Mouse (Mus musculus) neural tube, embryonic 14.5 days (tissue): Measurements from ENCODE around the gene Abhd16b. TPM values are rescaled to one million over a fixed set of nuclear protein-coding genes. Genes with fewer than 3 reads are reported as not detected.
"Not testable (repeated sequence)": the region's sequence is repeated elsewhere in the genome, so short reads cannot be mapped to it uniquely, and the experiment has no call there.

Experiments used
- ATAC-seq: fragments of 200-750 bp; cut with Nextera tagmentation; 2 replicates; pipeline ENCODE4 v1.8.0; 2017; ENCODE audit warnings: low read depth, mild to moderate bottlenecking, moderate TSS enrichment, moderate library complexity
- H3K27ac ChIP-seq: fragments of 300-500 bp; sonication (generic); 2 replicates; pipeline ENCODE4 v1.5.1; 2014; ENCODE audit warnings: low read depth, mild to moderate bottlenecking, control low read depth, low read length, moderate library complexity, mixed read lengths
- H3K27me3 ChIP-seq: fragments of 300-500 bp; sonication (generic); 2 replicates; pipeline ENCODE4 v1.6.1; 2014; ENCODE audit warnings: low read length; ENCODE audit not compliant: control insufficient read depth, insufficient read depth
- H3K36me3 ChIP-seq: fragments of 300-500 bp; sonication (generic); 2 replicates; pipeline ENCODE4 v1.6.1; 2014; ENCODE audit warnings: low read length, mixed read lengths; ENCODE audit not compliant: control insufficient read depth, insufficient read depth
- H3K4me1 ChIP-seq: fragments of 300-500 bp; sonication (generic); 2 replicates; pipeline ENCODE4 v1.6.1; 2014; ENCODE audit warnings: low read length; ENCODE audit not compliant: control insufficient read depth, insufficient read depth
- H3K4me2 ChIP-seq: fragments of 300-500 bp; sonication (generic); 2 replicates; pipeline ENCODE4 v1.6.1; 2014; ENCODE audit warnings: mild to moderate bottlenecking, low read depth, low read length, control low read depth
- H3K4me3 ChIP-seq: fragments of 300-500 bp; sonication (generic); 2 replicates; pipeline ENCODE4 v1.5.1; 2014; ENCODE audit warnings: low read depth, low read length, control low read depth, mixed read lengths
- H3K9ac ChIP-seq: fragments of 300-500 bp; sonication (generic); replicated peaks from 2 replicates; pipeline ENCODE4 v1.6.1; 2014; ENCODE audit warnings: low read depth, mild to moderate bottlenecking, control low read depth, low read length, mixed read lengths
- H3K9me3 ChIP-seq: fragments of 300-500 bp; sonication (generic); 2 replicates; pipeline ENCODE4 v1.6.1; 2016; ENCODE audit warnings: low read length; ENCODE audit not compliant: control insufficient read depth
- WGBS: fragments of 180-500 bp; shearing (Covaris S2); extraction: QIAGEN DNeasy Blood & Tissue Kit; methylation state at CpG from one replicate; pipeline ENCODE4 v1.1.7; 2014; 5-methylcytosine and 5-hydroxymethylcytosine counted together
- polyA plus RNA-seq: library from polyadenylated mRNA; unstranded; fragments of >200 nt; fragmentation: Nextera tagmentation; extraction: Ambion mirVana; gene quantifications from 2 replicates; pipeline ENCODE4 v1.2.1, GENCODE M21; 2014

Gene Abhd16b
- polyA plus RNA-seq, 1 experiment from 2014 or later, result not detected

DNA sequence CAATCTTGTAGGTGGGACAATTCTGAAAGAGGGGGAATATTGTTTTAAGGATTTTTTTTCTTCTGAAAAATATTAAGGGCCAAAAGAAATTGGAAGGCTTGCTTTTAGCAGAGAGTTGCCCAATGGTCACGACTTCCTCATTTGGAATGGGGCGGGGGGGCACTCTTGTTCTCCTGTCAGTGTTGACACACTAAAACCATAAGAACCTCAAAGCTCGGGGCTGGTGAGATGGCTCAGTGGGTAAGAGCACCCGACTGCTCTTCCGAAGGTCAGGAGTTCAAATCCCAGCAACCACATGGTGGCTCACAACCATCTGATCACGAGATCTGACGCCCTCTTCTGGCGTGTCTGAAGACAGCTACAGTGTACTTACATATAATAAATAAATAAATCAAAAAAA, 2.8 kb downstream of the Abhd16b start:
- H3K27me3 ChIP-seq, ATAC-seq, H3K27ac ChIP-seq, H3K36me3 ChIP-seq, H3K4me3 ChIP-seq, H3K9ac ChIP-seq, H3K9me3 ChIP-seq: not testable (repeated sequence)
- 63% methylated on average over 8 of the region's 8 CpGs for WGBS
- H3K4me1 ChIP-seq, result peaks cover 12% of the 10 kb centered on the region
- peak overlapping the region; percentile 86; the same call in 1 of the 2 replicates for H3K4me2 ChIP-seq

DNA sequence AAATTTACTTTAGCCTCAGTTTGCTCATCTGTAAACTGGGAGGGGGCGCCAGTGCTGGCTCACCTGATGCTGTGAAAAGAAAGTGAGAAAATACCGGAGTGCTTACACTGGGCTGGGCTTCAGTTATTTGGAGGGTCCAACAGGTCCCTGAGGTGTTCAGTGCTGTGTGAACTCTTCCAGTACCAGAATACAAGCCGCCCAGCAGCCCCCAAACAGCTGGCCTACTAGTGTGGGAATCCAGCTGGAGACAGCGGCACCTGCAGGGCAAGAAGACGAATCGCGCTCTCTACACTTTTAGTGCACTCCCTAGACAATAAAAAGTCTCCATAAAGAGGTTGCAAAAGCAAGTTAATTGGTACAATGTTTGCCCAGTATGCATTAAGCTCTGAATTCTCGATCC, 3.3 kb downstream of the Abhd16b start:
- Histone ChIP-seq H3K4me1 (peaks cover 12% of the 10 kb centered on the region), H3K36me3 (peaks cover 10% of the 10 kb centered on the region; the same call in 1 of the 2 replicates), H3K9ac (peak overlapping the region; percentile 89), H3K9me3 (no peaks in the 10 kb centered on the region), H3K27ac (peak overlapping the region; percentile 86), H3K4me3 (peak overlapping the region; percentile 93), H3K4me2 (peak overlapping the region; percentile 86), H3K27me3 (no peaks in the 10 kb centered on the region)
- ATAC-seq, result peak; percentile 65
- WGBS, result 12% methylated on average over 8 of the region's 8 CpGs

DNA sequence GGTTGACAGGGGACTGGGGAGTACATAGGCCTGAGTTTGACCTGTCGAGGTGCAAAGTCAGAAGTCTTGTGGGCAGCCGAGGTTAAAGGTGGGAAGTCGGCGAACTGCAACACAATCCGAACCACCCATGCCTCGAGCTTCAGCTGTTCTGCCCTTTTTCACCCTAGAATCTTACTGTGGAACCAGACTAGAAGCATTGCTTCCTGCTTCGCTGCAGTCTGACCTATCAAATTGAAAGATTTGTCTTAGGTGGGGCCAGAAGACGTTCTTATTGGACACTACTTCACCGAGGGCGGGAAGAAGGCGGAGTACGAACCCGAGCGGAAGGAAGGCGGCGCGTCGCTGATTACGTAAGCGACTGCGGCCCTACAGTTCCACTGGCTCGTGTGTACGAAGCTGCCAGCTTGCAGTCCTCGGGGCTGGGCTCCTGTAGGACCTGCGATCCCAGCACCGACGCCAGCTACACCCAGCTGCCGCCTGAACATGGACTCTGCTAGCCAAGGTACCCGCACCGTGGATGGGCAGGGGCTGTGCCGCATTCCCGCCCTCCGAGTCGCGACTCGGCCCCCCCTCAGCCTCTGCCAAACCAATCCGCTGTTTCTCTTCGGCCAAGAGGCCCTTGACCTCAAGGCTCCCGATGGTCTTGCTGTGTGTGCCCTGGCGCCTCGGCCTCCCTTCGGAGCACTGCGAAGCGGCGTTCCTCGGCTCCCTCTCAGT, 4.0 kb downstream of the Abhd16b start, which contains the start of gene Tpd52l2:
Gene Tpd52l2, plus strand, starts transcription at position 312 of the 717 bp plus-strand sequence.
- WGBS, result under 1% methylated on average over 46 of the region's 46 CpGs
- H3K4me1 ChIP-seq, result peaks cover 12% of the 10 kb centered on the region
- peak within 1 kb of the TSS; percentile 86 for H3K27ac ChIP-seq
- ATAC-seq, result peak; percentile 97
- H3K4me2 ChIP-seq, result peak within 1 kb of the TSS; percentile 99
- H3K4me3 ChIP-seq, result peak within 1 kb of the TSS; percentile 93
- H3K9me3 ChIP-seq, result no peaks in the 10 kb centered on the region
- H3K27me3 ChIP-seq, result no peaks in the 10 kb centered on the region
- H3K9ac ChIP-seq, result peak within 1 kb of the TSS; percentile 89
- peaks cover 16% of the 10 kb centered on the region for H3K36me3 ChIP-seq

DNA sequence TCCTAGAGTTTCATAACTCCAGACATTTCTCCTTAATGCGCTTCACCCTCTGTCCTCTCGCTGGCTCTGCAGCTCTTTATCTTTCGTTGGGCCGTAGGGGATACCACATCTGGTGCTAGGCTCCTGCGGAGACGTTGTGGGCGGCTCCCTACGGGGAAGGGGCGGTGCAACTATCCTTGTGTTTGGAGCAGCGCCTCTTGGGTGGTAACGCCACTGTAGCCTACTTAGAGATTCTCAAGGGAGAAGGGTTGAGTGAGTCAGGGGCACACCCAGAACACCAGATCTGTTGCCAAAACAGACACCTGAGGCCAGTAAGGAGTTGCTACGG, 4.5 kb downstream of the Abhd16b start:
- H3K9me3 ChIP-seq, result no peaks in the 10 kb centered on the region
- H3K36me3 ChIP-seq, result peaks cover 21% of the 10 kb centered on the region
- peak; percentile 58 for ATAC-seq
- WGBS, result under 1% methylated on average over 12 of the region's 12 CpGs
- H3K4me2 ChIP-seq, result peak overlapping the region; percentile 99
- peaks cover 12% of the 10 kb centered on the region for H3K4me1 ChIP-seq
- no peaks in the 10 kb centered on the region for H3K27me3 ChIP-seq
- peak overlapping the region; percentile 93 for H3K4me3 ChIP-seq
- peak overlapping the region; percentile 89 for H3K9ac ChIP-seq
- H3K27ac ChIP-seq, result peak overlapping the region; percentile 86

DNA sequence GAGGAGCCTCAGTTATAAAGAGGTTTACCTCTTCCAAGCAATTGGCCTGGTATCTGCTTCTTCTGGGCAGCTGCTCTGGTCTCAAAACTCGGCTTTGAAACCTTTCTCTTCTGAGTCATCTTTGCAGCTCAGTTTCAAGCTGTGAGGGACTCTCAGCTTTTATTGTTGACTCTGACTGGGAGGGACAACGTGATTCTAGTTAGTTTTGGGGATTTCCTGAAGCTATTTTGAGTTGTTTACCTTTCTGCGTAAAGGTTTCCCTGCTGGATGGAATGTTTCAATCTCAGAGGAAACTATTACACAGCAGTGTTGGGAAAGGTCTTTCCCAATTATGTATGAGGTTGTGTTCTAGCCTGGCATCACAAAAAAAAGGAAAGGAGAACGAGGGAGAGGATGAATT, 5.6 kb downstream of the Abhd16b start:
- Histone ChIP-seq H3K4me1 (peaks cover 12% of the 10 kb centered on the region), H3K9me3 (no peaks in the 10 kb centered on the region), H3K4me2 (no peak overlapping the region), H3K36me3 (peaks cover 30% of the 10 kb centered on the region), H3K9ac (no peak overlapping the region), H3K27ac (no peak overlapping the region), H3K27me3 (no peaks in the 10 kb centered on the region), H3K4me3 (no peak overlapping the region)
- WGBS, result 80% methylated on average over 4 of the region's 4 CpGs
- no peak for ATAC-seq

DNA sequence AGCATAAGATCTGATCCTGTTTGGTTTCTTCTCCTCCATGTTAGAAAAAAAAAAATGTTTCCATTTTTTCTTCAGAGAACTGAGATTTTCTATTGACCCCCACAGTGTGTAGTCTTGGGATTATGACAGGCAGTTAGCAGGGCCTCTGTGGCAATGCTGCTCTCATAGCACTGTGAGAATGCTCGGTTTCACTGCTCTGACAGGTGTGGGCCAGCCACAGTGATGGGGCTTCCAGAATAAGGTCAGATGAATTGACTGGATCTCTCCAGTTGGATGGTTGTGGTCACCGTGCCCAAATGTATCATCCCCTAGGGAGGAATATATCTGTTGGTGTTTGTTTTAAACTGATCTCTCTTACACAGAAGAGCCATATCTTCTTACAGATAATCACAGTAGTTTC, 16.2 kb downstream of the Abhd16b start:
- Histone ChIP-seq H3K4me1 (no peaks in the 10 kb centered on the region), H3K9ac (no peak overlapping the region), H3K4me3 (no peak overlapping the region), H3K36me3 (peaks cover 48% of the 10 kb centered on the region), H3K9me3 (no peaks in the 10 kb centered on the region), H3K4me2 (no peak overlapping the region), H3K27me3 (no peaks in the 10 kb centered on the region), H3K27ac (no peak overlapping the region)
- WGBS, result 92% methylated on average over 2 of the region's 2 CpGs
- ATAC-seq, result no peak

DNA sequence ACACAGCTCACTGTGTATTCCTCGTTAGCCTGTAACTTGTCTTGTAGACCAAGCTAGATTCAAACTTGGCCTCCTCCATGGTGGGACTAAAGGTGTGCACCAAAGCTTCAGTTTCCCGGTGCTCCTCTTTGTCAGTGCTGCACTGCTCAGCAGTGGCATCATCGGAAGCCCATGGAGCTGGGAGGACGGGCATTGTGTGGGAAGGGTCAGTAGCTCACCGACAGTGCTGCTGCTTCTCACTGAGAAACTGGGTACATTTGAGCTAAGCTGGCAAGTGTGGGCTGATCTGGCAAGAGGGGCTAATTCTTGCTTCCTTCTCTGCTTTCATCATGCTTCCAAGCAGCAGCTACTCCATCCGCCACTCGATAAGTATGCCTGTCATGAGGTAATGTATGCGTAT, 18.2 kb downstream of the Abhd16b start:
- Histone ChIP-seq H3K9ac (no peak overlapping the region), H3K4me1 (no peaks in the 10 kb centered on the region), H3K27ac (no peak overlapping the region), H3K36me3 (peaks cover 51% of the 10 kb centered on the region), H3K27me3 (no peaks in the 10 kb centered on the region), H3K4me3 (no peak overlapping the region), H3K4me2 (no peak overlapping the region), H3K9me3 (no peaks in the 10 kb centered on the region)
- 97% methylated on average over 8 of the region's 8 CpGs for WGBS
- no peak for ATAC-seq

DNA sequence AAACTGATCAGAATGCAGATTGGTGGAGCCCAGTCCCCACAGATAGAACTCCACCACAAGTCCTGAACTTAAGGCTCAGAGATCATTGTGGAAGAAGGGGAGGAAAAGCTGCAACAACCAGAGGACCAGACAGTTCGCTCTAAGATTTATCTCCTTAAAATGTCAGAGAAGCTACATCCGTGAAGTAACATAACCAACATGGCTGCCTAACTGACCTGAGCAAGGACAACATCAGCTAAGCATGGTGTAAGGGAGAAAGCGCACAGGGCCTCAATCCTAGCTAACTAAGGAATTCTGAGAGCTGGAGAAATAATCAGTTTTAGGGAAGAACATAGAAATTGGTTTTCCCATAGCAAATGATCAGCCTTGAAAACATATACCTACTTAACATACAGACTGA, 26.2 kb downstream of the Abhd16b start:
- H3K4me1 ChIP-seq, result peaks cover 20% of the 10 kb centered on the region
- H3K36me3 ChIP-seq, result peaks cover 23% of the 10 kb centered on the region
- H3K27me3 ChIP-seq, result no peaks in the 10 kb centered on the region
- peak overlapping the region; percentile 63; the same call in 1 of the 2 replicates for H3K9ac ChIP-seq
- H3K4me2 ChIP-seq, result peak overlapping the region; percentile 46
- H3K27ac ChIP-seq, result peak overlapping the region; percentile 94
- ATAC-seq, result no peak
- 77% methylated on average over 3 of the region's 3 CpGs for WGBS
- H3K4me3 ChIP-seq, result peak overlapping the region; percentile 95
- H3K9me3 ChIP-seq, result no peaks in the 10 kb centered on the region

DNA sequence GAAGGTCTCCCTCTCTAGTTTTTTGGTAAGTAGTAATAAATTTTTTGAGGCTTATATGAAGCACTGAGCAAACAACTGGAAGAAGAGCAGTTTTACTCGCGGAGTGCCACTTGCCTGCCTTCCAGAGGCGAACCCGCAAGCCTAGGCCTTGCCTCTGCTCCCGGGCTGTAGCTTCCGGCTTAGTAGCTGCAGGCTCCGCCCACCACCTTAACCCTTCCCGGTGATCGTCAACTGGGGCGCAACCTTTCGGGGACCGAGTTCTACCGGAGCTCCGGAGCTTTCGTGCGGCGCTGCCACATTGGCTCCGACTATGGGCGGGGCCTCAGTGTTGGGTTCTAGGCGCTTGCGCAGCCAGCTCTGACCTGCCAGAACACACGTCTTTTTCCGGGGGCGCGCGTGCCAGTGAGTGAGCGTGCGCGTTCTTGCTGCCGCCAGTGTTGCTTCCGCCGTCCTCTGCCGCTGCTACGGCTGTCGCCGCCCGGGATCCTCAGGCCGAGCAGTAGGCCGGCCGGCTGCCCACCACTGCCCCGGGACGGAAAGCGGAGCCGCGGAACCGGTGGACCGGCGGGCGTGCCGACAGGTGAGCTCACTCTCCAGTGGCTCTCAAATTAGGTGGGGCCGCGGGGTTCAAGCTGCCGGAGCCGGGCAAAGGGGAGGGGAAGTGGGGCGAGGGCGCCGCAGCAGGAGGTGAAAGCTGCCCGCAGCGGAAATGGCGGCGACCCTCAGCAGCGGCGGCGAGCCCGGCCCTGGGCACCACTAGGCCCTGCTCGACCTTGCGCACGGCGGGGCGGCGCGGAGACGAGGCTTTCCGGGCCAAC, 27.3 kb downstream of the Abhd16b start, which contains the start of gene Dnajc5:
Gene Dnajc5, plus strand, starts transcription at position 368 of the 818 bp plus-strand sequence.
- Histone ChIP-seq H3K4me3 (peak within 1 kb of the TSS; percentile 95), H3K9me3 (no peaks in the 10 kb centered on the region), H3K27ac (peak within 1 kb of the TSS; percentile 94), H3K4me2 (peak within 1 kb of the TSS; percentile 70), H3K36me3 (peaks cover 18% of the 10 kb centered on the region), H3K9ac (peak within 1 kb of the TSS; percentile 80), H3K4me1 (peaks cover 20% of the 10 kb centered on the region), H3K27me3 (no peaks in the 10 kb centered on the region)
- peak; percentile 97 for ATAC-seq
- 0% methylated on average over 74 of the region's 74 CpGs for WGBS
